Mouse (Mus musculus): ENCODE results near the gene 9130230L23Rik. TPM values are rescaled to one million over a fixed set of nuclear protein-coding genes. Genes with fewer than 3 reads are reported as not detected.

Gene 9130230L23Rik
- polyA plus RNA-seq, 1 experiment from 2014 or later: 1.0 TPM

GRCm38 (mm10) chr5:65954130-65955080, 49.7 kb downstream of the 9130230L23Rik start:
- H3K9me3 ChIP-seq (ENCODE audit: low read depth, low read length): no peaks in the 10 kb centered on the region
- WGBS: 83% methylated on average over 16 of the region's 16 CpGs
- no peak for DNase-seq
- no peak for TF ChIP-seq CTCF (IDR thresholded peaks at IDR 0.05; ENCODE audit: low read depth)
- no peaks in the 10 kb centered on the region for H3K27me3 ChIP-seq (ENCODE audit: insufficient read depth, low read length)
- peak overlapping the region; percentile 21; the same call in 1 of the 2 replicates for H3K27ac ChIP-seq (ENCODE audit: low read depth)
- no peak for ATAC-seq (ENCODE audit: insufficient read depth)
- H3K9ac ChIP-seq: no peak overlapping the region
- H3K4me1 ChIP-seq (ENCODE audit: insufficient read depth): no peaks in the 10 kb centered on the region
- no peaks in the 10 kb centered on the region for H3K36me3 ChIP-seq (ENCODE audit: insufficient read depth)
- no peak overlapping the region; the same call in 1 of the 2 replicates for H3K4me2 ChIP-seq
- no peak overlapping the region for H3K4me3 ChIP-seq (ENCODE audit: low read depth, low read length)

GRCm38 (mm10) chr5:65951513-65951909, 52.6 kb downstream of the 9130230L23Rik start:
- Histone ChIP-seq H3K9me3 (ENCODE audit: low read depth, low read length) (no peaks in the 10 kb centered on the region), H3K4me2 (no peak overlapping the region), H3K27me3 (ENCODE audit: insufficient read depth, low read length) (no peaks in the 10 kb centered on the region), H3K36me3 (ENCODE audit: insufficient read depth) (no peaks in the 10 kb centered on the region), H3K4me1 (ENCODE audit: insufficient read depth) (no peaks in the 10 kb centered on the region), H3K9ac (no peak overlapping the region), H3K4me3 (ENCODE audit: low read depth, low read length) (no peak overlapping the region), H3K27ac (ENCODE audit: low read depth) (no peak overlapping the region)
- DNase-seq: no peak
- WGBS: 70% methylated on average over 4 of the region's 4 CpGs
- ATAC-seq (ENCODE audit: insufficient read depth): no peak
- peak; percentile 54 for TF ChIP-seq CTCF (IDR thresholded peaks at IDR 0.05; ENCODE audit: low read depth)

GRCm38 (mm10) chr5:65950679-65951512, 53.2 kb downstream of the 9130230L23Rik start:
- Histone ChIP-seq H3K4me1 (ENCODE audit: insufficient read depth) (no peaks in the 10 kb centered on the region), H3K27ac (ENCODE audit: low read depth) (no peak overlapping the region), H3K27me3 (ENCODE audit: insufficient read depth, low read length) (no peaks in the 10 kb centered on the region), H3K4me3 (ENCODE audit: low read depth, low read length) (no peak overlapping the region), H3K9me3 (ENCODE audit: low read depth, low read length) (no peaks in the 10 kb centered on the region), H3K36me3 (ENCODE audit: insufficient read depth) (no peaks in the 10 kb centered on the region), H3K4me2 (no peak overlapping the region), H3K9ac (no peak overlapping the region)
- WGBS: 71% methylated on average over 18 of the region's 18 CpGs
- ATAC-seq (ENCODE audit: insufficient read depth) (no peak; the same call in 1 of the 2 replicates), DNase-seq (peak; percentile 21)
- no peak for TF ChIP-seq CTCF (IDR thresholded peaks at IDR 0.05; ENCODE audit: low read depth)

- H3K27me3 ChIP-seq (ENCODE audit: insufficient read depth, low read length): no peaks in the 10 kb centered on the region
- DNase-seq (peak; percentile 60), ATAC-seq (ENCODE audit: insufficient read depth) (no peak)
- H3K36me3 ChIP-seq (ENCODE audit: insufficient read depth): no peaks in the 10 kb centered on the region
- H3K4me1 ChIP-seq (ENCODE audit: insufficient read depth): no peaks in the 10 kb centered on the region
- no peaks in the 10 kb centered on the region for H3K9me3 ChIP-seq (ENCODE audit: low read depth, low read length)
- TF ChIP-seq CTCF (IDR thresholded peaks at IDR 0.05; ENCODE audit: low read depth): no peak
- H3K9ac ChIP-seq: no peak overlapping the region
- H3K27ac ChIP-seq (ENCODE audit: low read depth): no peak overlapping the region
- no peak overlapping the region for H3K4me3 ChIP-seq (ENCODE audit: low read depth, low read length)
- 0 out of 2 replicates have a peak overlapping the region, but pooled peaks have one; percentile 10 for H3K4me2 ChIP-seq
- 49% methylated on average over 6 of the region's 6 CpGs for WGBS
Measured at GRCm38 (mm10) chr5:65950236-65950635, 53.8 kb downstream of the 9130230L23Rik start.

GRCm38 (mm10) chr5:65949822-65950221, 54.3 kb downstream of the 9130230L23Rik start:
- Histone ChIP-seq H3K9ac (no peak overlapping the region), H3K4me2 (no peak overlapping the region), H3K4me3 (ENCODE audit: low read depth, low read length) (no peak overlapping the region), H3K27ac (ENCODE audit: low read depth) (no peak overlapping the region), H3K36me3 (ENCODE audit: insufficient read depth) (no peaks in the 10 kb centered on the region), H3K27me3 (ENCODE audit: insufficient read depth, low read length) (no peaks in the 10 kb centered on the region), H3K9me3 (ENCODE audit: low read depth, low read length) (no peaks in the 10 kb centered on the region), H3K4me1 (ENCODE audit: insufficient read depth) (no peaks in the 10 kb centered on the region)
- DNase-seq: no peak
- TF ChIP-seq CTCF (IDR thresholded peaks at IDR 0.05; ENCODE audit: low read depth): no peak
- no peak for ATAC-seq (ENCODE audit: insufficient read depth)
- 66% methylated on average over 3 of the region's 3 CpGs for WGBS

GRCm38 (mm10) chr5:65941145-65941544, 62.9 kb downstream of the 9130230L23Rik start:
- Histone ChIP-seq H3K9ac (no peak overlapping the region), H3K36me3 (ENCODE audit: insufficient read depth) (no peaks in the 10 kb centered on the region), H3K4me2 (no peak overlapping the region), H3K9me3 (ENCODE audit: low read depth, low read length) (no peaks in the 10 kb centered on the region), H3K27ac (ENCODE audit: low read depth) (no peak overlapping the region), H3K27me3 (ENCODE audit: insufficient read depth, low read length) (no peaks in the 10 kb centered on the region), H3K4me1 (ENCODE audit: insufficient read depth) (no peaks in the 10 kb centered on the region), H3K4me3 (ENCODE audit: low read depth, low read length) (no peak overlapping the region)
- 51% methylated on average over 4 of the region's 4 CpGs for WGBS
- ATAC-seq (ENCODE audit: insufficient read depth): no peak
- no peak for TF ChIP-seq CTCF (IDR thresholded peaks at IDR 0.05; ENCODE audit: low read depth)
- no peak for DNase-seq
